Mouse (Mus musculus) liver, embryonic 14.5 days (tissue): ENCODE measurements at regions not wholly inside any gene's neighbourhood (a gene's known extent, or its start where the extent isn't known, plus 50 kb on each side); places are given as distances from the start of the nearest gene placed in this dataset.

Experiments
- CTCF ChIP-seq: IDR thresholded peaks from 2 replicates; pipeline ENCODE4 v1.5.1; 2016; ENCODE audit warnings: antibody characterized with exemption, low read depth, control low read depth
- EP300 ChIP-seq: IDR thresholded peaks from 2 replicates; pipeline ENCODE4 v1.6.1; 2016; ENCODE audit warnings: antibody characterized with exemption, low read depth

- TF ChIP-seq CTCF = no peak
- no peak for TF ChIP-seq EP300
Observed at GRCm38 (mm10) chr10:21501658-21502057, 91.3 kb upstream of the 1700020N01Rik start.
